Mouse (Mus musculus) midbrain, embryonic 13.5 days (tissue): ENCODE measurements around the gene Man1c1. TPM values are rescaled to one million over a fixed set of nuclear protein-coding genes. Genes with fewer than 3 reads are reported as not detected.

ENCODE experiments used
- ATAC-seq: fragments of 200-750 bp; cut with Nextera tagmentation; 2 replicates; pipeline ENCODE4 v1.8.0; 2017; ENCODE audit warnings: mild to moderate bottlenecking, moderate TSS enrichment, moderate library complexity
- H3K27ac ChIP-seq: fragments of 300-500 bp; sonication (generic); 2 replicates; pipeline ENCODE4 v1.5.1; 2015; ENCODE audit warnings: inconsistent platforms, mild to moderate bottlenecking, moderate library complexity
- H3K27me3 ChIP-seq: fragments of 300-500 bp; sonication (generic); 2 replicates; pipeline ENCODE4 v1.6.1; 2015; ENCODE audit warnings: mild to moderate bottlenecking, inconsistent platforms
- H3K36me3 ChIP-seq: fragments of 300-500 bp; sonication (generic); 2 replicates; pipeline ENCODE4 v1.6.1; 2015; ENCODE audit warnings: mild to moderate bottlenecking, inconsistent platforms
- H3K4me1 ChIP-seq: fragments of 300-500 bp; sonication (generic); replicated peaks from 2 replicates; pipeline ENCODE4 v1.6.1; 2015; ENCODE audit warnings: inconsistent platforms
- H3K4me2 ChIP-seq: fragments of 300-500 bp; sonication (generic); replicated peaks from 2 replicates; pipeline ENCODE4 v1.6.1; 2015; ENCODE audit warnings: moderate library complexity, mild to moderate bottlenecking, inconsistent platforms
- H3K4me3 ChIP-seq: fragments of 300-500 bp; sonication (generic); replicated peaks from 2 replicates; pipeline ENCODE4 v1.5.1; 2015; ENCODE audit warnings: mild to moderate bottlenecking, inconsistent platforms
- H3K9ac ChIP-seq: fragments of 300-500 bp; sonication (generic); replicated peaks from 2 replicates; pipeline ENCODE4 v1.6.1; 2015; ENCODE audit warnings: mild to moderate bottlenecking, inconsistent platforms
- H3K9me3 ChIP-seq: fragments of 300-500 bp; sonication (generic); 2 replicates; pipeline ENCODE4 v1.6.1; 2016; ENCODE audit warnings: mild to moderate bottlenecking, inconsistent platforms
- WGBS: fragments of 180-500 bp; shearing (Covaris S2); methylation state at CpG from one replicate; pipeline ENCODE4 v1.1.7; 2015; 5-methylcytosine and 5-hydroxymethylcytosine counted together
- polyA plus RNA-seq: library from polyadenylated mRNA; unstranded; fragments of >200 nt; fragmentation: Nextera tagmentation; extraction: Ambion mirVana; gene quantifications from 2 replicates; pipeline ENCODE4 v1.2.1, GENCODE M21; 2015

The Man1c1 gene
- polyA plus RNA-seq, 1 experiment from 2014 or later: 2.4 TPM

GRCm38 (mm10) chr4:134612070-134612667 lies 91.9 kb downstream of the Man1c1 start:
- no peak overlapping the region for H3K27ac ChIP-seq
- H3K9me3 ChIP-seq: no peaks in the 10 kb centered on the region
- ATAC-seq: no peak
- WGBS: 70% methylated on average over 16 of the region's 16 CpGs
- H3K4me2 ChIP-seq: no peak overlapping the region
- no peak overlapping the region for H3K4me3 ChIP-seq
- no peaks in the 10 kb centered on the region for H3K27me3 ChIP-seq
- H3K36me3 ChIP-seq: no peaks in the 10 kb centered on the region
- no peak overlapping the region for H3K9ac ChIP-seq
- peaks cover 13% of the 10 kb centered on the region for H3K4me1 ChIP-seq

- 96% methylated on average over 3 of the region's 3 CpGs for WGBS
- ATAC-seq: no peak
Measured at GRCm38 (mm10) chr4:134610616-134611015, 93.5 kb downstream of the Man1c1 start.

GRCm38 (mm10) chr4:134607679-134608078 lies 96.4 kb downstream of the Man1c1 start:
- H3K9me3 ChIP-seq: no peaks in the 10 kb centered on the region
- H3K36me3 ChIP-seq: no peaks in the 10 kb centered on the region
- H3K27ac ChIP-seq: no peak overlapping the region
- H3K27me3 ChIP-seq: no peaks in the 10 kb centered on the region
- H3K9ac ChIP-seq: no peak overlapping the region
- WGBS: 89% methylated on average over 5 of the region's 5 CpGs
- H3K4me3 ChIP-seq: no peak overlapping the region
- peaks cover 22% of the 10 kb centered on the region for H3K4me1 ChIP-seq
- H3K4me2 ChIP-seq: no peak overlapping the region
- ATAC-seq: no peak

More at GRCm38 (mm10) chr4:134610616-134611015, 93.5 kb downstream of the Man1c1 start:
- Histone ChIP-seq H3K9me3 (no peaks in the 10 kb centered on the region), H3K27me3 (no peaks in the 10 kb centered on the region), H3K9ac (no peak overlapping the region), H3K4me3 (no peak overlapping the region), H3K36me3 (no peaks in the 10 kb centered on the region), H3K4me2 (no peak overlapping the region), H3K4me1 (peaks cover 15% of the 10 kb centered on the region), H3K27ac (no peak overlapping the region)

- ATAC-seq: no peak
- Histone ChIP-seq H3K4me1 (peaks cover 38% of the 10 kb centered on the region), H3K4me2 (no peak overlapping the region), H3K4me3 (no peak overlapping the region), H3K9ac (no peak overlapping the region), H3K9me3 (no peaks in the 10 kb centered on the region), H3K27me3 (no peaks in the 10 kb centered on the region), H3K27ac (peak overlapping the region; percentile 14; the same call in 1 of the 2 replicates), H3K36me3 (no peaks in the 10 kb centered on the region)
- 58% methylated on average over 5 of the region's 5 CpGs for WGBS
Measured at GRCm38 (mm10) chr4:134606054-134606453, 98.0 kb downstream of the Man1c1 start.

GRCm38 (mm10) chr4:134604472-134604871 lies 99.6 kb downstream of the Man1c1 start:
- no peak overlapping the region for H3K9ac ChIP-seq
- H3K4me1 ChIP-seq: peaks cover 42% of the 10 kb centered on the region
- ATAC-seq: no peak
- H3K4me2 ChIP-seq: no peak overlapping the region
- H3K4me3 ChIP-seq: no peak overlapping the region
- WGBS: 51% methylated on average over 4 of the region's 4 CpGs
- no peaks in the 10 kb centered on the region for H3K27me3 ChIP-seq
- H3K36me3 ChIP-seq: no peaks in the 10 kb centered on the region
- no peaks in the 10 kb centered on the region for H3K9me3 ChIP-seq
- H3K27ac ChIP-seq: no peak overlapping the region

- Histone ChIP-seq H3K27ac (no peak overlapping the region), H3K9ac (no peak overlapping the region), H3K4me2 (no peak overlapping the region), H3K4me3 (no peak overlapping the region), H3K9me3 (no peaks in the 10 kb centered on the region), H3K4me1 (peaks cover 44% of the 10 kb centered on the region), H3K27me3 (no peaks in the 10 kb centered on the region), H3K36me3 (no peaks in the 10 kb centered on the region)
- ATAC-seq: no peak
- WGBS: 81% methylated on average over 5 of the region's 5 CpGs
Measured at GRCm38 (mm10) chr4:134603553-134603952, 100.5 kb downstream of the Man1c1 start.

- no peaks in the 10 kb centered on the region for H3K9me3 ChIP-seq
- H3K4me2 ChIP-seq: no peak overlapping the region
- no peak overlapping the region for H3K9ac ChIP-seq
- H3K36me3 ChIP-seq: no peaks in the 10 kb centered on the region
- H3K27ac ChIP-seq: no peak overlapping the region
- 67% methylated on average over 3 of the region's 3 CpGs for WGBS
- no peak overlapping the region for H3K4me3 ChIP-seq
- no peaks in the 10 kb centered on the region for H3K27me3 ChIP-seq
- no peak for ATAC-seq
- peaks cover 44% of the 10 kb centered on the region for H3K4me1 ChIP-seq
Measured at GRCm38 (mm10) chr4:134602610-134603009, 101.5 kb downstream of the Man1c1 start.

GRCm38 (mm10) chr4:134601981-134602380 lies 102.1 kb downstream of the Man1c1 start:
- Histone ChIP-seq H3K4me3 (no peak overlapping the region), H3K36me3 (no peaks in the 10 kb centered on the region), H3K4me2 (no peak overlapping the region), H3K27ac (no peak overlapping the region), H3K9me3 (no peaks in the 10 kb centered on the region), H3K9ac (no peak overlapping the region), H3K4me1 (peaks cover 44% of the 10 kb centered on the region), H3K27me3 (no peaks in the 10 kb centered on the region)
- WGBS: 73% methylated on average over 7 of the region's 7 CpGs
- no peak for ATAC-seq

- no peak overlapping the region for H3K27ac ChIP-seq
- no peaks in the 10 kb centered on the region for H3K9me3 ChIP-seq
Measured at GRCm38 (mm10) chr4:134601404-134601803, 102.7 kb downstream of the Man1c1 start.

GRCm38 (mm10) chr4:134600777-134601176 lies 103.3 kb downstream of the Man1c1 start:
- H3K27ac ChIP-seq: no peak overlapping the region
- no peak overlapping the region for H3K4me3 ChIP-seq
- H3K4me2 ChIP-seq: no peak overlapping the region
- peaks cover 40% of the 10 kb centered on the region for H3K4me1 ChIP-seq
- H3K9me3 ChIP-seq: no peaks in the 10 kb centered on the region
- WGBS: 87% methylated on average over 7 of the region's 7 CpGs
- no peak overlapping the region for H3K9ac ChIP-seq
- H3K27me3 ChIP-seq: no peaks in the 10 kb centered on the region
- no peaks in the 10 kb centered on the region for H3K36me3 ChIP-seq
- ATAC-seq: no peak

More at GRCm38 (mm10) chr4:134601404-134601803, 102.7 kb downstream of the Man1c1 start:
- no peak overlapping the region for H3K9ac ChIP-seq
- no peaks in the 10 kb centered on the region for H3K27me3 ChIP-seq
- H3K4me3 ChIP-seq: no peak overlapping the region
- no peak for ATAC-seq
- H3K4me2 ChIP-seq: no peak overlapping the region
- 37% methylated on average over 8 of the region's 8 CpGs for WGBS
- no peaks in the 10 kb centered on the region for H3K36me3 ChIP-seq
- peaks cover 45% of the 10 kb centered on the region for H3K4me1 ChIP-seq

GRCm38 (mm10) chr4:134600060-134600459 lies 104.0 kb downstream of the Man1c1 start:
- H3K27me3 ChIP-seq: no peaks in the 10 kb centered on the region
- H3K36me3 ChIP-seq: no peaks in the 10 kb centered on the region
- no peak for ATAC-seq
- H3K9ac ChIP-seq: no peak overlapping the region
- H3K27ac ChIP-seq: no peak overlapping the region
- peaks cover 40% of the 10 kb centered on the region for H3K4me1 ChIP-seq
- no peak overlapping the region for H3K4me2 ChIP-seq
- H3K4me3 ChIP-seq: no peak overlapping the region
- no peaks in the 10 kb centered on the region for H3K9me3 ChIP-seq
- 85% methylated on average over 9 of the region's 9 CpGs for WGBS

GRCm38 (mm10) chr4:134596816-134597692 lies 107.0 kb downstream of the Man1c1 start:
- H3K4me3 ChIP-seq: no peak overlapping the region
- peaks cover 26% of the 10 kb centered on the region for H3K4me1 ChIP-seq
- no peak overlapping the region for H3K27ac ChIP-seq
- whole genome bisulfite sequencing: 86% methylated on average over 10 of the region's 10 CpGs
- H3K36me3 ChIP-seq: no peaks in the 10 kb centered on the region
- ATAC-seq: no peak
- H3K27me3 ChIP-seq: no peaks in the 10 kb centered on the region
- H3K4me2 ChIP-seq: no peak overlapping the region
- H3K9ac ChIP-seq: 0 out of 2 replicates have a peak overlapping the region, but pooled peaks have one; percentile 20
- H3K9me3 ChIP-seq: no peaks in the 10 kb centered on the region
